Mouse (Mus musculus) heart, embryonic 13.5 days (tissue): ENCODE results near the gene Phyhipl. TPM values are rescaled to one million over a fixed set of nuclear protein-coding genes. Genes with fewer than 3 reads are reported as not detected.

Source experiments
- ATAC-seq: fragments of 200-750 bp; cut with Nextera tagmentation; 2 replicates; pipeline ENCODE4 v1.8.0; 2017; ENCODE audit warnings: moderate TSS enrichment; ENCODE audit not compliant: insufficient number of reproducible peaks, low FRiP score, low TSS enrichment; ENCODE audit errors: extremely low read depth
- H3K27ac ChIP-seq: fragments of 300-500 bp; sonication (generic); replicated peaks from 2 replicates; pipeline ENCODE4 v1.5.1; 2015; ENCODE audit warnings: moderate library complexity, mild to moderate bottlenecking, inconsistent platforms
- H3K27me3 ChIP-seq: fragments of 300-500 bp; sonication (generic); replicated peaks from 2 replicates; pipeline ENCODE4 v1.6.1; 2015; ENCODE audit warnings: mild to moderate bottlenecking, inconsistent platforms
- H3K36me3 ChIP-seq: fragments of 300-500 bp; sonication (generic); 2 replicates; pipeline ENCODE4 v1.6.1; 2015; ENCODE audit warnings: mild to moderate bottlenecking, inconsistent platforms
- H3K4me1 ChIP-seq: fragments of 300-500 bp; sonication (generic); 2 replicates; pipeline ENCODE4 v1.6.1; 2015; ENCODE audit warnings: inconsistent platforms
- H3K4me2 ChIP-seq: fragments of 300-500 bp; sonication (generic); 2 replicates; pipeline ENCODE4 v1.6.1; 2015; ENCODE audit warnings: inconsistent platforms, mild to moderate bottlenecking, moderate library complexity
- H3K4me3 ChIP-seq: fragments of 300-500 bp; sonication (generic); 2 replicates; pipeline ENCODE4 v1.5.1; 2015; ENCODE audit warnings: moderate library complexity, mild to moderate bottlenecking, inconsistent platforms
- H3K9ac ChIP-seq: fragments of 300-500 bp; sonication (generic); 2 replicates; pipeline ENCODE4 v1.6.1; 2015; ENCODE audit warnings: inconsistent platforms, mild to moderate bottlenecking, moderate library complexity
- H3K9me3 ChIP-seq: fragments of 300-500 bp; sonication (generic); 2 replicates; pipeline ENCODE4 v1.6.1; 2016; ENCODE audit warnings: inconsistent platforms
- WGBS: fragments of 180-500 bp; shearing (Covaris S2); methylation state at CpG from one replicate; pipeline ENCODE4 v1.1.7; 2015; ENCODE audit warnings: mixed read lengths; 5-methylcytosine and 5-hydroxymethylcytosine counted together
- polyA plus RNA-seq: library from polyadenylated mRNA; unstranded; fragments of >200 nt; fragmentation: Nextera tagmentation; extraction: Ambion mirVana; gene quantifications from 2 replicates; pipeline ENCODE4 v1.2.1, GENCODE M21; 2015

Gene Phyhipl
- polyA plus RNA-seq, result 1.0 and 1.6 TPM in 2 replicates

- no peaks in the 10 kb centered on the region for H3K9me3 ChIP-seq
- H3K27ac ChIP-seq, result no peak within 1 kb of the TSS
- no peak within 1 kb of the TSS for H3K4me3 ChIP-seq
- no peaks in the 10 kb centered on the region for H3K27me3 ChIP-seq
- H3K4me2 ChIP-seq, result no peak within 1 kb of the TSS
- H3K36me3 ChIP-seq, result no peaks in the 10 kb centered on the region
- WGBS, result 67% methylated on average over 7 of the region's 7 CpGs
- no peaks in the 10 kb centered on the region for H3K4me1 ChIP-seq
- H3K9ac ChIP-seq, result no peak within 1 kb of the TSS
- ATAC-seq, result no peak
Observed at GRCm38 (mm10) chr10:70655828-70656227, at the start of gene Phyhipl. Phyhipl (minus strand) TSS chr10:70655965.

- 40% methylated on average over 6 of the region's 6 CpGs for WGBS
- Histone ChIP-seq H3K27ac (no peak overlapping the region), H3K9ac (no peak overlapping the region), H3K4me1 (no peaks in the 10 kb centered on the region), H3K36me3 (no peaks in the 10 kb centered on the region), H3K4me2 (no peak overlapping the region), H3K9me3 (no peaks in the 10 kb centered on the region), H3K27me3 (no peaks in the 10 kb centered on the region), H3K4me3 (no peak overlapping the region)
- ATAC-seq, result no peak
Observed at GRCm38 (mm10) chr10:70703211-70703610, 47.4 kb upstream of the Phyhipl start.

- Histone ChIP-seq H3K36me3 (no peaks in the 10 kb centered on the region), H3K4me1 (peaks cover 6% of the 10 kb centered on the region), H3K4me2 (no peak overlapping the region), H3K27ac (no peak overlapping the region), H3K9me3 (no peaks in the 10 kb centered on the region), H3K27me3 (no peaks in the 10 kb centered on the region), H3K9ac (no peak overlapping the region), H3K4me3 (no peak overlapping the region)
- ATAC-seq, result no peak
- 78% methylated on average over 7 of the region's 7 CpGs for WGBS
Observed at GRCm38 (mm10) chr10:70699581-70699980, 43.8 kb upstream of the Phyhipl start.

- Histone ChIP-seq H3K27me3 (no peaks in the 10 kb centered on the region), H3K9ac (no peak overlapping the region), H3K36me3 (no peaks in the 10 kb centered on the region), H3K4me3 (no peak overlapping the region), H3K4me2 (no peak overlapping the region), H3K9me3 (no peaks in the 10 kb centered on the region), H3K27ac (no peak overlapping the region), H3K4me1 (peaks cover 6% of the 10 kb centered on the region)
- ATAC-seq, result no peak
- 78% methylated on average over 3 of the region's 3 CpGs for WGBS
Observed at GRCm38 (mm10) chr10:70698014-70698413, 42.2 kb upstream of the Phyhipl start.

GRCm38 (mm10) chr10:70696748-70697585, 41.2 kb upstream of the Phyhipl start:
- no peak overlapping the region for H3K9ac ChIP-seq
- ATAC-seq, result no peak
- no peak overlapping the region for H3K4me3 ChIP-seq
- H3K27me3 ChIP-seq, result no peaks in the 10 kb centered on the region
- no peaks in the 10 kb centered on the region for H3K9me3 ChIP-seq
- H3K4me2 ChIP-seq, result peak overlapping the region; percentile 21; the same call in 1 of the 2 replicates
- H3K27ac ChIP-seq, result no peak overlapping the region
- WGBS, result 64% methylated on average over 29 of the region's 29 CpGs
- peaks cover 6% of the 10 kb centered on the region for H3K4me1 ChIP-seq
- no peaks in the 10 kb centered on the region for H3K36me3 ChIP-seq

- Histone ChIP-seq H3K36me3 (no peaks in the 10 kb centered on the region), H3K27me3 (no peaks in the 10 kb centered on the region), H3K9me3 (no peaks in the 10 kb centered on the region; the same call in 1 of the 2 replicates), H3K9ac (no peak overlapping the region), H3K4me1 (peaks cover 23% of the 10 kb centered on the region), H3K4me3 (no peak overlapping the region), H3K27ac (no peak overlapping the region), H3K4me2 (no peak overlapping the region)
- no peak for ATAC-seq
- WGBS, result 72% methylated on average over 6 of the region's 6 CpGs
Observed at GRCm38 (mm10) chr10:70689346-70689745, 33.6 kb upstream of the Phyhipl start.

- 43% methylated on average over 8 of the region's 8 CpGs for WGBS
- Histone ChIP-seq H3K4me3 (no peak overlapping the region), H3K4me2 (peak overlapping the region; percentile 39), H3K27ac (no peak overlapping the region), H3K36me3 (no peaks in the 10 kb centered on the region), H3K4me1 (peaks cover 23% of the 10 kb centered on the region), H3K9me3 (no peaks in the 10 kb centered on the region; the same call in 1 of the 2 replicates), H3K9ac (no peak overlapping the region), H3K27me3 (no peaks in the 10 kb centered on the region)
- ATAC-seq, result no peak
Observed at GRCm38 (mm10) chr10:70688881-70689280, 33.1 kb upstream of the Phyhipl start.

GRCm38 (mm10) chr10:70686941-70687703, 31.4 kb upstream of the Phyhipl start:
- H3K36me3 ChIP-seq, result no peaks in the 10 kb centered on the region
- ATAC-seq, result no peak
- H3K4me3 ChIP-seq, result no peak overlapping the region
- no peak overlapping the region for H3K4me2 ChIP-seq
- H3K27ac ChIP-seq, result no peak overlapping the region
- no peak overlapping the region for H3K9ac ChIP-seq
- WGBS, result 74% methylated on average over 11 of the region's 11 CpGs
- no peaks in the 10 kb centered on the region for H3K27me3 ChIP-seq
- H3K9me3 ChIP-seq, result no peaks in the 10 kb centered on the region; the same call in 1 of the 2 replicates
- H3K4me1 ChIP-seq, result peaks cover 23% of the 10 kb centered on the region

GRCm38 (mm10) chr10:70686505-70686904, 30.7 kb upstream of the Phyhipl start:
- peaks cover 23% of the 10 kb centered on the region for H3K4me1 ChIP-seq
- no peaks in the 10 kb centered on the region; the same call in 1 of the 2 replicates for H3K9me3 ChIP-seq
- no peaks in the 10 kb centered on the region for H3K27me3 ChIP-seq
- H3K4me2 ChIP-seq, result no peak overlapping the region
- no peak for ATAC-seq
- no peak overlapping the region for H3K9ac ChIP-seq
- 44% methylated on average over 3 of the region's 3 CpGs for WGBS
- no peak overlapping the region for H3K27ac ChIP-seq
- H3K36me3 ChIP-seq, result no peaks in the 10 kb centered on the region
- H3K4me3 ChIP-seq, result no peak overlapping the region

- Histone ChIP-seq H3K4me2 (no peak overlapping the region), H3K4me1 (peaks cover 10% of the 10 kb centered on the region), H3K36me3 (no peaks in the 10 kb centered on the region), H3K27ac (no peak overlapping the region), H3K9ac (no peak overlapping the region), H3K27me3 (no peaks in the 10 kb centered on the region), H3K9me3 (no peaks in the 10 kb centered on the region; the same call in 1 of the 2 replicates), H3K4me3 (no peak overlapping the region)
- WGBS, result 74% methylated on average over 4 of the region's 4 CpGs
- no peak for ATAC-seq
Observed at GRCm38 (mm10) chr10:70683508-70683907, 27.7 kb upstream of the Phyhipl start.

GRCm38 (mm10) chr10:70677946-70678345, 22.2 kb upstream of the Phyhipl start:
- 76% methylated on average over 1 of the region's 1 CpGs for WGBS
- ATAC-seq, result no peak
- no peak overlapping the region for H3K4me2 ChIP-seq
- H3K27ac ChIP-seq, result no peak overlapping the region
- no peak overlapping the region for H3K4me3 ChIP-seq
- no peaks in the 10 kb centered on the region for H3K4me1 ChIP-seq
- no peaks in the 10 kb centered on the region for H3K27me3 ChIP-seq
- H3K9ac ChIP-seq, result no peak overlapping the region
- no peaks in the 10 kb centered on the region for H3K9me3 ChIP-seq
- no peaks in the 10 kb centered on the region for H3K36me3 ChIP-seq
